Mouse (Mus musculus) adrenal gland, adult (tissue): ENCODE results near the gene Tctn1.
A peak's percentile ranks its signal among the peaks of the same experiment; 100 is the strongest.

Source experiments
- DNase-seq, 2 experiments: peaks; one replicate each; pipeline ENCODE4 v3.0.0; 2022 to 2023; ENCODE audit warnings: low spot score in 1 of 2; ENCODE audit not compliant: inconsistent age in 2 of 2

Gene Tctn1

GRCm38 (mm10) chr5:122263933-122264905 lies at the start of gene Tctn1:
TSS of gene Tctn1 (minus strand) at chr5:122264460.
- DNase-seq: peak; percentile 91 to 95

GRCm38 (mm10) chr5:122312942-122313684 lies 48.9 kb upstream of the Tctn1 start:
- DNase-seq: peak in 1 of 2 experiments; percentile 31

- DNase-seq: no peak
Observed at GRCm38 (mm10) chr5:122312346-122312745, 48.1 kb upstream of the Tctn1 start.

GRCm38 (mm10) chr5:122311692-122312091 lies 47.4 kb upstream of the Tctn1 start:
- peak in 1 of 2 experiments; percentile 35 for DNase-seq

- no peak for DNase-seq
Observed at GRCm38 (mm10) chr5:122310699-122311098, 46.4 kb upstream of the Tctn1 start.

GRCm38 (mm10) chr5:122306536-122306935 lies 42.3 kb upstream of the Tctn1 start:
- no peak for DNase-seq

GRCm38 (mm10) chr5:122305472-122305871 lies 41.2 kb upstream of the Tctn1 start:
- peak; percentile 73 to 84 for DNase-seq

GRCm38 (mm10) chr5:122304541-122304940 lies 40.3 kb upstream of the Tctn1 start:
- DNase-seq: peak in 1 of 2 experiments; percentile 54

GRCm38 (mm10) chr5:122303937-122304336 lies 39.7 kb upstream of the Tctn1 start:
- peak; percentile 63 to 77 for DNase-seq

- DNase-seq: peak in 1 of 2 experiments; percentile 61
Observed at GRCm38 (mm10) chr5:122302810-122303745, 38.8 kb upstream of the Tctn1 start.

GRCm38 (mm10) chr5:122300071-122300518 lies 35.8 kb upstream of the Tctn1 start:
- DNase-seq: peak in 1 of 2 experiments; percentile 59

GRCm38 (mm10) chr5:122295113-122295935 lies 31.1 kb upstream of the Tctn1 start:
- peak; percentile 55 to 66 for DNase-seq

GRCm38 (mm10) chr5:122294219-122294735 lies 30.0 kb upstream of the Tctn1 start:
- DNase-seq: no peak

- peak in 1 of 2 experiments; percentile 57 for DNase-seq
Observed at GRCm38 (mm10) chr5:122293131-122293530, 28.9 kb upstream of the Tctn1 start.

GRCm38 (mm10) chr5:122291553-122292339 lies 27.5 kb upstream of the Tctn1 start:
- peak in 1 of 2 experiments; percentile 78 for DNase-seq

- peak in 1 of 2 experiments; percentile 54 for DNase-seq
Observed at GRCm38 (mm10) chr5:122291149-122291548, 26.9 kb upstream of the Tctn1 start.

GRCm38 (mm10) chr5:122288147-122288811 lies 24.0 kb upstream of the Tctn1 start:
- DNase-seq: peak in 1 of 2 experiments; percentile 83

GRCm38 (mm10) chr5:122287026-122287425 lies 22.8 kb upstream of the Tctn1 start:
- DNase-seq: peak in 1 of 2 experiments; percentile 61
